Mouse (Mus musculus) CH12.LX (cell line): ENCODE data around the gene Rxfp3. TPM values are rescaled to one million over a fixed set of nuclear protein-coding genes. Genes with fewer than 3 reads are reported as not detected.

ENCODE experiments used
- polyA plus RNA-seq: library from polyadenylated mRNA; unstranded; fragments of >175 nt; gene quantifications from 2 replicates; pipeline ENCODE4 v1.2.1, GENCODE M21; 2012; ENCODE audit warnings: low read depth; ENCODE audit not compliant: insufficient read length
- total RNA-seq, 2 experiments: library from RNA; depleted of rRNA; stranded (reverse); fragments of 300-350 nt in 1 of 2; fragments of >200 nt in 1 of 2; gene quantifications; 2 replicates each; pipeline ENCODE4 v1.2.3; 2012 to 2014

The Rxfp3 gene
- total and polyA plus RNA-seq, 3 experiments = not detected

Other genes with a start within 250 kb of the Rxfp3 start
- not detected in 2 replicates for gene C1qtnf3, start 85.7 kb downstream of the Rxfp3 start, total RNA-seq (2012; rRNA removed)
- not detected in 2 replicates for gene C1qtnf3, start 85.7 kb downstream of the Rxfp3 start, total RNA-seq (2014; rRNA removed)
- 0.10 TPM in 1 of 2 replicates, not detected in the other for gene C1qtnf3, start 85.7 kb downstream of the Rxfp3 start, polyA plus RNA-seq
- 14.1 and 15.7 TPM in 2 replicates for gene Amacr, start 56.2 kb downstream of the Rxfp3 start, total RNA-seq (2012; rRNA removed)
- 34.0 and 43.0 TPM in 2 replicates for gene Amacr, start 56.2 kb downstream of the Rxfp3 start, total RNA-seq (2014; rRNA removed)
- gene Amacr, start 56.2 kb downstream of the Rxfp3 start, polyA plus RNA-seq = 25.9 and 29.6 TPM in 2 replicates
- gene Slc45a2, start 37.3 kb downstream of the Rxfp3 start, total RNA-seq (2012; rRNA removed) = not detected in 2 replicates
- not detected in 2 replicates for gene Slc45a2, start 37.3 kb downstream of the Rxfp3 start, total RNA-seq (2014; rRNA removed)
- gene Slc45a2, start 37.3 kb downstream of the Rxfp3 start, polyA plus RNA-seq = not detected in 2 replicates
- 0.04 TPM in 1 of 2 replicates, not detected in the other for gene Adamts12, start 26.8 kb upstream of the Rxfp3 start, total RNA-seq (2012; rRNA removed)
- 0.04 and 0.12 TPM in 2 replicates for gene Adamts12, start 26.8 kb upstream of the Rxfp3 start, total RNA-seq (2014; rRNA removed)
- 0.03 TPM in 2 replicates for gene Adamts12, start 26.8 kb upstream of the Rxfp3 start, polyA plus RNA-seq